Mouse (Mus musculus) yolk sac, embryonic 10.5 days (tissue): ENCODE results near the gene Gm42417.
"Not testable (repeated sequence)": the region's sequence is repeated elsewhere in the genome, so short reads cannot be mapped to it uniquely, and the experiment has no call there.

ENCODE experiments used
- DNase-seq: peaks from one replicate; pipeline ENCODE4 v3.0.0-alpha.2; 2017; ENCODE audit warnings: low spot score

Gene Gm42417

DNA sequence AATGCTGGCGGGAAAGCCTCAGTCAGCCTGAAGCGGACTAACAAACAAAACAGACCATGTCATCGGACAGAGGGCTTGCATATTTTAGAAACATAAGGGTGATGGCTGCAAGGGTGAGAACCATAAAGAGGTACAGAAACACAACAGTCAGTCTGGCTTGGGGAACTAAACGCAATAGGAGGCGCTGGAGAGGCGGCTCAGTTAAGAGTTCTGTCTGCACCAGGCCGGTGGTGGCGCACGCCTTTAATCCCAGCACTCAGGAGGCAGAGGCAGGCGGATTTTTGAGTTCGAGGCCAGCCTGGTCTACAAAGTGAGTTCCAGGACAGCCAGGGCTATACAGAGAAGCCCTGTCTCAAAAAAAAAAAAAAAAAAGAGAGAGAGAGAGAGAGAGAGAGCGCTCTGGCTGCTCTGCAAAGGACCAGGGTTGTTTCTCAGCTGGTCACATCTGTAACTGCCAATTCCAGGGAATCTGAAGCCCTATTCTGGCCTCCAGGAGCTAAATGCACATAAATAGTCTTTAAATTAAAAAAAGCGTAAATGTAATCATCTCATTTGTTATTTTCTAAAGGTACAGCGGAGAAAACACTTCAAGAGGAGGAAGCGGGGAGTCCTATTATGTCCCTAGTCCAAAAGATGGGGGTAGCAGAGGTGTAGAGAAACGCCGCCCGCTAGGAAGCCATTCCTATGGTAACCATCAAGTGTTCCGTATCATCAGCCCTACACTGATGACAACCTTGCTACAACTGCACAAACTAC, 6.8 kb upstream of the Gm42417 start:
- no peak for DNase-seq

DNA sequence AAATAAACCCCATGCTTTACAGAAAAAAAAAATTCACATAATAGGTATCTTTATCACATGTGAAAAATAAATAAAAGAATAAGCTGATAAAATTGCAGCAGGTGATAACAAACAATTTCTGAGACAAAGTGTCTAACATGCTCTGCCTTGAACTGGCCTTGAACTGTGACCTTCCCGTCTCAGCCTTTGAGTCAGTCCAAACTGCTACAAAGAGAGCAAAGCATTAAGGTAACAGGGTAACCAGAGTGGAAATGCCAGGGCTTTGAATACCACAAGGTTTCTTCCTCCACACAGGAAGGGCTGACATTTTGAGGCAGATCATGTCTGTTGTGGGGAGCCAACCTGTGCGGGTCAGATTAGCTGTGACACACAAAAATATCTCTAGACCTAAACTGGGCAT, 6.2 kb upstream of the Gm42417 start:
- no peak for DNase-seq

- DNase-seq = no peak
These were observed 3.7 kb upstream of the Gm42417 start for GRCm38 (mm10) chr1:36542925-36543324.

DNA sequence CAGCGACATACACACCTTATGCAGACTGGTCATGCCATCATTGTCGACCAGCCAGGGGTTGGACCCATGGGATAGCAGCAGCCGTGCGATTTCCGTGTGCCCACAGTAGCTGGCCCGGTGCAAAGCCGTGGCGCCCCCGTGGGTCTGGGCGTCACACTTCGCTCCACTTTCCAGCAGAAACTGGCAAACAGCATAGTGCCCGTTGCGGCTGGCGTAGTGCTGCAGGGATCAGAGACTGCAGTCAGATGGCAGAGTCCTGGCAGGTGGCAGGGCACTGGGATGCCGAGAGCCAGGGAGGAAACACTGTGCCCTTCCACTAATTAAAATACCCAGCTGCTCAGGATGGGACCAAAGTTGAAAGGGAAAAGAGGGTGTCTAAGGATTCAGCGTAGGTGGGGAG, 2.6 kb upstream of the Gm42417 start:
- no peak for DNase-seq

- DNase-seq = no peak
These were observed 1.6 kb upstream of the Gm42417 start for GRCm38 (mm10) chr1:36540807-36541206.

GRCm38 (mm10) chr1:36540132-36540531, 903 bp upstream of the Gm42417 start:
- no peak for DNase-seq

DNA sequence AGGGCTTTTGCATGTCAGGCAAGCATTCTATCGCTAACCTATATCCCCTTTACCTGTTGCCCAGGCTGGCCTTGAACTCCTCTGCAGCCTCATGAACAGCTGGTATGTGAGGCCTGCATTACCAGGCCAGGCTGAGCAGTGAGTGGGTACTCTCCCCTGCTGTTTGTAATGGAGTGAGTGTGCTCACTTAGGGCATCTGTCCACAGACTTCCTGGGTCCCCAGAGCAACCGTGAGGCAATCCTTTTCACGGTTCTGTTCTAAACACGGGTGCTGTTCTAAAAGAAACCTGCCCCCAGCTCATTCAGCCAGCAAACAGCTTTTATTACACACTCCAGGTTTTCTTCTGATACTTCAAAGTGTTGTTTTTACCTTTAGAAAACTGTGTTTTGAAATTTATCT, 502 bp downstream of the Gm42417 start:
- no peak for DNase-seq

DNA sequence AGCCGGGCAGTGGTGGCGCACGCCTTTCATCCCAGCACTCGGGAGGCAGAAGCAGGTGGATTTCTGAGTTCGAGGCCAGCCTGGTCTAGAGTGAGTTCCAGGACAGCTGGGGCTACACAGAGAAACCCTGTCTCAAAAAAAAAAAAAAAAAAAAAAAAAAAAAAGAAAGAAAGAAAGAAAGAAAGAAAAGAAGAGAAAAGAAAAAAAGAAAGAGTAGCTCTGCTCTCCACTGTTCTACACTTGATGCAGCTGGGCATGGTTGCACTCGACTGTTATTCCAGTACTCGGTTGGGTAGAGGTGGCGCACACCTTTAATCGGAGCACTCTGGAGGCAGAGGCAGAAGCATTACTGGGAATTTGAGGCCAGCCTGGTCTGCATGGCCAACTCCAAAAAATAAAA, 2.4 kb downstream of the Gm42417 start, which contains the start of gene Ankrd23:
TSS of gene Ankrd23 (minus strand) at position 101 of the 400 bp plus-strand sequence.
- DNase-seq = not testable (repeated sequence)

DNA sequence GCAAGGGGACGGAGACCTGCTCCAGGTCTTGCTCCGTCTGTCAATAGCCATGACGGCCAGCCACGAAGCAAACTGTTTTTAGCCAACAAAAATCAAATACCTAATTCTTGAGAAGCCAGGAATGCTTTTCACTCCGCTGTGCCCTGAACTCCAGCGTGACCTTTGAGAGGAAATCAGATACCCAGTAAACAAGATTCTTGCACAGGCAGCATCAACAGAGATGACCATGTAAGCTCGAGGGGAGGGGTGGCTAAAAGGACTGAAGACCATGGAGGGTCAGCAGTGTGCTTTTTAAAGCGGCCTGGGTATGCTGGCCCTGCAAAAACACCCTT, 2.9 kb downstream of the Gm42417 start:
- peak; percentile 66 for DNase-seq

DNA sequence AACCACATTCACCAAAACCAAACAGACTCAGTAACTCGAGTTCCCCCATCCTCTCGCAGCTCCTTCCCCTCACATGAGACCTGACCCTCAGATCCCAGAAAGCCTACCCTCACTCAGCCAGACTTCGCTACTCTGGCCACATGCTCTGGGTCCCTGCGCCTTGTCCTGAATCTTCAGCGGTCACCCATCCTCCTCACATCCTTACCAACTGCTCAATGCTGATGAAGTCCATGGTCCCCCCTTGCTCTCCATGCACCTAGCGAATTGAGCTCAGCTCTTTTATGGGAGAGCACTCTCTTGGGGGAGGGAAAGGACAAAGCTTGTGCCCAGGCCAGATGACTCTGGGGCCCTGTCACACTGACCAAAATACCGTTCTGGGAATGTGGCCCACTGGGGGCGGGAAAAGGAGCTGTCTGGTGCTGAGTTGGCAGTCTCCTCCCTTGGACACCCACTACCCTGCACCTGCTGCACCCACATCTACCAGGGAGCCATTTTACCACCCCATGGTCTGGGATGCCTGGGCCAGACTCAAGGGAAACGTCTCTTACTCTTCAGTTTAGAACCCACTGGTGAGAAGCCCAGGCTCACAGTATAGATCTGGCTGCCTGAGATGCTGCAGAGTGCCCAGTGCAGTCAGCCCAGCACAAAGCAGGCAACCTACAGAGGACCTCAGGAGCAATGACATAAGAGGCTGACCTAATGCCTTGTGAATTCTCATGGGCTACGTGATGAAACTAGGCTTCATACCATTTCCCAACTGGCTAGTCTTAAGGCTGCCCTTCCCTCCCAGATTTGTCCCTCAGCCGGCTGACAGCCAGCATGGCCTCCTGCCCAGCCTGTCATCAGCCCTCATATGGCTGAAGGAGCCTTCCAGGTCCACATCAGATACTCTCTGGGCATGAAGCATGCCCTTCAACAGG, 3.5 kb downstream of the Gm42417 start:
- no peak for DNase-seq

- no peak for DNase-seq
These were observed 4.6 kb downstream of the Gm42417 start for GRCm38 (mm10) chr1:36534595-36535058.

- DNase-seq = no peak
These were observed 5.7 kb downstream of the Gm42417 start for GRCm38 (mm10) chr1:36533546-36533945.

DNA sequence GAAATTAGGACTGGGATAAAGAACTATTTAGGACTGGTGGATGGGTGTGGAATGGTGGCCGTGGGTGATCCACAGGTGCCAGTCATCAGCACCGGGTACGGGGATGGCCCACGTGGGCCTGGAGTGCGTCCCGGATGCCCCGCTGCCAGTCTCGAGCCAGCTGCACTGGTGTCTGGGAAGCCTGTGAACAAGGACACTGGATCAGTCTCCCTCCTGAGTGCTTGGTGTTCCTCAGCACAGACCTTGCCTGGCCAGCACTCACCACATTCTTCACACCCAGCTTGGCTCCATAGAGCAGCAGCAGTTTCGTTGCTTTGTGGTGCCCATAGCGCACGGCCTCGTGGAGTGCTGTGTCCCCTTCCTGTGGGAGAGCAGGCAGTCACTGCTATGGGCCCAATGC, 7.8 kb downstream of the Gm42417 start:
- no peak for DNase-seq

DNA sequence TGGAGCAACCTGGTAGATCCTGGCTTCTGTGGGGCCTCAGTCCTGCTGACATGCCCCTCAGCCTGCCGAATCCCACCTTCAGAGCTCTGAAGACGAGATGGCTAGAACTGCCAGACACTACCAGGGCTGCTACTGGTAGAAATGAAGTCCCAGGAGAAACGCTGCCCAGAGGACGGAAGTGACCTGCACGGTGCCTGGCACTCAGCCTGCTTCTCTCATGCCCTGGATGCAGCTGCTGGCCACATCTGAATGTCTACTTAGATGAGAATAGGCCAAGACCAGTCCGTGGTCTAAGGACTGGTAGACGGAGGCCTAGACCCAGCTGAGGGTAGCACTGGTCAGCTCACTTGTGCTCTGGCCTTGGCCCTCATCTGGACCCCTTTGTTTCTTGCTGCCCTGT, 8.3 kb downstream of the Gm42417 start:
- no peak for DNase-seq

DNA sequence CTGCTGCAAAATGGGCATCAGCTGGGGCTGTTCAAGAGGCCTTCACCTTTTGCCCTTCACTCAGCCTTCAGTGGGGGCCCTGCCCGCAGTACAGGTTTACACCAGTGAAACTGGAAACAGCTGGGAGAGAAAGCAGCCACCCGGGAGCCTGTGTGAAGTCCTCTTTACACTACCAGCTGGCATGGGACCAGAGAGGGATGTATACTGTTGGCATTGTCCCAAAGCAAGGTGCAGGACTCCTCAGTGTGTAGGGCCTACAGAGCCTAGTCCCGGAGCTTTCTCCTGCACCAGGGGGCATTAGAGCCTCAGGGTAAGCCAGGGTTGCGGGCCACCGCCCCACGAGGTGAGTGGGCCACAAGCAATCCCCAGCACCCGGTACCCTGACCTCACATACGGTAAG, 8.7 kb downstream of the Gm42417 start:
- DNase-seq = no peak

DNA sequence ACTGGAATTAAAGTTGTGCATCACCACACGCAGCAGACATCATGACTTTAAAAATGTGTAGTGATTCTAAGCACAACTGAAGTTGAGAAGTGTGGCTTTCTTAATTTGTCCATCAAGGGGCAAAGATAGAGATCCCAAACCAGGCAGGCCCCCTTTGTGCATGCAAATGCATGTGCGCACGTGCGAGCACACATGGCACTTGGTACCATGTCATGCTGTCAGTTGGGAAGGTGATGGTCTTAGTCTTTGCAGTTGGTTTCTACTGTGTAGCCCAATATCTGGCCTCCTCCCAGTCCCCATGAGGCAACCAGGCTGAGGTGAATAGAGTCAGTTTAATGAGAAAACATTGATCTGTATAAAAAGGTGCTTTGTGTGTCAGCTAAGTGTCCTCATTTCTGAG, 9.4 kb downstream of the Gm42417 start:
- no peak for DNase-seq

DNA sequence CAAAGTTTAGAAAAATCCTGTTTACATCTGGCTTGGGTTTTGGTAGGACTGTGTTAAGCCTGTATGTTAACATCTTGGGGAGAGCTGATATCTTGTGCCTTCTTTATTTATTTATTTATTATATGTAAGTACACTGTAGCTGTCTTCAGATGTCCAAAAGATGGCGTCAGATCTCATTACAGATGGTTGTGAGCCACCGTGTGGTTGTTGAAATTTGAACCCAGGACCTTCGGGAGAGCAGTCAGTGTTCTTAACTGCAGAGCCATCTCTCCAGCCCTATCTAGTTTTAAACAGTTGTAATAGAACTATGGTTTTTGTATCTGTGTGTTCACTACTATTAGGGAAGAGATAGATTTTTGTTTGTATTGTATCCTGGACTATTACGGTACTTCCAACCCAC, 10.0 kb downstream of the Gm42417 start:
- DNase-seq = no peak

GRCm38 (mm10) chr1:36528351-36528750, 10.9 kb downstream of the Gm42417 start:
- DNase-seq = no peak

DNA sequence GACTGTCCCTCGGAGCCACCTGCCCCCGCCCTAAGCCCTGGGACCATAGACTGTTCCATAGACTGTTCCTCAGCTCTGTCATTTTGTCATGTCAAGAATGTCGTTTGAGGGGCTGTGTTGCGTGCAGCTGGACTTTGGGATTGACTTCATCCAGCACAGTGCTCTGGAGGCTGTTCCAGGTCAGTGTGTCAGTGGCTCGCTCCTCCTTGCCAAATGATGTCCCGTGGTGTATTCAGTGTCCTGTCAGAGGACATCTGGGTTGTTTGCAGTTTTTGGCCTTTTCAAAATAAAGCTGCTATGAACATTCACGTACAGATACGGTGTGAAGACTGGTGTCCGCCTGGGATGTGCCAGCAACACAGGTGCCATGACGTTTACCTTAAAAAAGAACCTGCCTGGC, 12.3 kb downstream of the Gm42417 start:
- no peak for DNase-seq

- peak; percentile 44 for DNase-seq
These were observed 13.5 kb downstream of the Gm42417 start for GRCm38 (mm10) chr1:36525774-36526173.

GRCm38 (mm10) chr1:36524058-36524457, 15.2 kb downstream of the Gm42417 start:
- DNase-seq = no peak

GRCm38 (mm10) chr1:36523332-36524013, 15.8 kb downstream of the Gm42417 start:
- DNase-seq = no peak

DNA sequence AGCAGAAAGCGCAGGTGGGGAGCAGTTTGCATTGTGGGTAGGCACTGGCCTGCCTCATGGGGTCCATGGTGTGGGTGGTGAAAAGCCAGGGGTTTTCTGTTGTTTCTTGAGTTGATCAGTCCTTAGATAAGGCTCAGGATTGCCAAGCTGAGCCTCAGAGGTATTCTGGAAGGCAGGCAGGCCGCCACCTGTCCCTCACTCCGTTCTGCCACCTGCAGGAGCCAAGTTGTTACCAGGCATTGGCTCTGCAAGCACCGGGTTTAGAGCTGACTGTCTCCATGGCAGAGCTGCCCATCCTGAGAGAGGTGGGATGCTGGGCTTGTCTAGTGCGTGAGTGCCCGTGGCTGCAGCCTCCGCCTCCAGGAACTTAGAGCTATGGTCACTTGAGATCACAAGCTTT, 17.0 kb downstream of the Gm42417 start:
- no peak for DNase-seq
